Mouse (Mus musculus) midbrain, embryonic 14.5 days (tissue): ENCODE measurements around the gene Misp. TPM values are rescaled to one million over a fixed set of nuclear protein-coding genes. Genes with fewer than 3 reads are reported as not detected.
A peak's percentile ranks its signal among the peaks of the same experiment; 100 is the strongest.

Experiments used
- ATAC-seq: fragments of 200-750 bp; cut with Nextera tagmentation; 2 replicates; pipeline ENCODE4 v1.8.0; 2017; ENCODE audit warnings: moderate number of reproducible peaks, moderate library complexity; ENCODE audit not compliant: low FRiP score, low TSS enrichment
- DNase-seq: peaks from one replicate; pipeline ENCODE4 v3.0.0-alpha.2; 2015
- H3K27ac ChIP-seq: fragments of 300-500 bp; sonication (generic); replicated peaks from 2 replicates; pipeline ENCODE4 v1.5.1; 2014; ENCODE audit warnings: mild to moderate bottlenecking, low read depth, low read length, moderate library complexity
- H3K27me3 ChIP-seq: fragments of 300-500 bp; sonication (generic); 2 replicates; pipeline ENCODE4 v1.6.1; 2014; ENCODE audit warnings: low read length, control low read depth, mixed read lengths; ENCODE audit not compliant: control insufficient read depth, insufficient read depth
- H3K36me3 ChIP-seq: fragments of 300-500 bp; sonication (generic); 2 replicates; pipeline ENCODE4 v1.6.1; 2014; ENCODE audit warnings: low read length, control low read depth; ENCODE audit not compliant: control insufficient read depth, insufficient read depth
- H3K4me1 ChIP-seq: fragments of 300-500 bp; sonication (generic); 2 replicates; pipeline ENCODE4 v1.6.1; 2014; ENCODE audit warnings: mild to moderate bottlenecking, antibody characterized with exemption, low read length, control low read depth; ENCODE audit not compliant: control insufficient read depth, insufficient read depth
- H3K4me2 ChIP-seq: fragments of 300-500 bp; sonication (generic); 2 replicates; pipeline ENCODE4 v1.6.1; 2014; ENCODE audit warnings: mild to moderate bottlenecking, low read length, moderate library complexity
- H3K4me3 ChIP-seq: fragments of 300-500 bp; sonication (generic); replicated peaks from 2 replicates; pipeline ENCODE4 v1.5.1; 2014; ENCODE audit warnings: low read depth, low read length
- H3K9ac ChIP-seq: fragments of 300-500 bp; sonication (generic); replicated peaks from 2 replicates; pipeline ENCODE4 v1.6.1; 2014; ENCODE audit warnings: mild to moderate bottlenecking, low read length, moderate library complexity
- H3K9me3 ChIP-seq: fragments of 300-500 bp; sonication (generic); 2 replicates; pipeline ENCODE4 v1.6.1; 2016; ENCODE audit warnings: low read length, control low read depth, mixed read lengths; ENCODE audit not compliant: control insufficient read depth
- WGBS: fragments of 180-500 bp; shearing (Covaris S2); extraction: QIAGEN DNeasy Blood & Tissue Kit; methylation state at CpG from one replicate; pipeline ENCODE4 v1.1.7; 2014; 5-methylcytosine and 5-hydroxymethylcytosine counted together
- polyA plus RNA-seq: library from polyadenylated mRNA; unstranded; fragments of >200 nt; fragmentation: Nextera tagmentation; extraction: Ambion mirVana; gene quantifications from 2 replicates; pipeline ENCODE4 v1.2.1, GENCODE M21; 2014

The Misp gene
- 0.45 and 1.5 TPM in 2 replicates for polyA plus RNA-seq

- no peaks in the 10 kb centered on the region for H3K27me3 ChIP-seq
- H3K4me2 ChIP-seq: no peak within 1 kb of the TSS
- WGBS: 70% methylated on average over 11 of the region's 11 CpGs
- H3K9me3 ChIP-seq: no peaks in the 10 kb centered on the region
- ATAC-seq (no peak), DNase-seq (no peak)
- no peak within 1 kb of the TSS for H3K27ac ChIP-seq
- no peak within 1 kb of the TSS for H3K4me3 ChIP-seq
- peaks cover 46% of the 10 kb centered on the region for H3K36me3 ChIP-seq
- H3K9ac ChIP-seq: no peak within 1 kb of the TSS
- H3K4me1 ChIP-seq: no peaks in the 10 kb centered on the region
Measured at GRCm38 (mm10) chr10:79820782-79821181, at the start of gene Misp. TSS of gene Misp (plus strand) at chr10:79820989.

GRCm38 (mm10) chr10:79772320-79772719 lies 48.5 kb upstream of the Misp start:
- Histone ChIP-seq H3K4me2 (no peak overlapping the region), H3K27ac (no peak overlapping the region), H3K4me3 (no peak overlapping the region), H3K27me3 (peaks cover 4% of the 10 kb centered on the region; the same call in 1 of the 2 replicates), H3K36me3 (no peaks in the 10 kb centered on the region), H3K9ac (no peak overlapping the region), H3K4me1 (peaks cover 8% of the 10 kb centered on the region), H3K9me3 (peaks cover 3% of the 10 kb centered on the region; the same call in 1 of the 2 replicates)
- DNase-seq (no peak), ATAC-seq (no peak)
- 92% methylated on average over 3 of the region's 3 CpGs for WGBS

- peaks cover 11% of the 10 kb centered on the region; the same call in 1 of the 2 replicates for H3K27me3 ChIP-seq
- H3K4me1 ChIP-seq: peaks cover 1% of the 10 kb centered on the region
- ATAC-seq: no peak
- peaks cover 3% of the 10 kb centered on the region; the same call in 1 of the 2 replicates for H3K9me3 ChIP-seq
- no peak overlapping the region for H3K4me2 ChIP-seq
- DNase-seq: no peak
- 95% methylated on average over 2 of the region's 2 CpGs for WGBS
- no peak overlapping the region for H3K27ac ChIP-seq
- no peak overlapping the region for H3K4me3 ChIP-seq
- no peaks in the 10 kb centered on the region for H3K36me3 ChIP-seq
- H3K9ac ChIP-seq: no peak overlapping the region
Measured at GRCm38 (mm10) chr10:79773208-79773607, 47.6 kb upstream of the Misp start.

- no peak overlapping the region for H3K9ac ChIP-seq
- H3K27ac ChIP-seq: no peak overlapping the region
- no peaks in the 10 kb centered on the region for H3K4me1 ChIP-seq
- ATAC-seq: no peak
- no peak overlapping the region for H3K4me2 ChIP-seq
- H3K36me3 ChIP-seq: no peaks in the 10 kb centered on the region
- WGBS: 71% methylated on average over 5 of the region's 5 CpGs
- DNase-seq: no peak
- H3K27me3 ChIP-seq: peaks cover 21% of the 10 kb centered on the region; the same call in 1 of the 2 replicates
- peaks cover 3% of the 10 kb centered on the region; the same call in 1 of the 2 replicates for H3K9me3 ChIP-seq
- H3K4me3 ChIP-seq: no peak overlapping the region
Measured at GRCm38 (mm10) chr10:79774486-79775279, 46.1 kb upstream of the Misp start.

GRCm38 (mm10) chr10:79777103-79777531 lies 43.7 kb upstream of the Misp start, which contains the start of gene Fstl3:
TSS of gene Fstl3 (plus strand) at chr10:79777272.
- no peak for DNase-seq
- Histone ChIP-seq H3K27ac (no peak within 1 kb of the TSS), H3K4me2 (peak within 1 kb of the TSS; percentile 38), H3K4me1 (peaks cover 7% of the 10 kb centered on the region; the same call in 1 of the 2 replicates), H3K36me3 (no peaks in the 10 kb centered on the region), H3K9ac (peak within 1 kb of the TSS; percentile 39; the same call in 1 of the 2 replicates), H3K9me3 (peaks cover 3% of the 10 kb centered on the region; the same call in 1 of the 2 replicates), H3K27me3 (peaks cover 32% of the 10 kb centered on the region; the same call in 1 of the 2 replicates), H3K4me3 (no peak within 1 kb of the TSS)
- no peak for ATAC-seq
- WGBS: 3% methylated on average over 39 of the region's 39 CpGs

- WGBS: 10% methylated on average over 15 of the region's 15 CpGs
- H3K4me2 ChIP-seq: no peak overlapping the region
- peaks cover 3% of the 10 kb centered on the region; the same call in 1 of the 2 replicates for H3K9me3 ChIP-seq
- ATAC-seq: no peak
- no peak overlapping the region for H3K4me3 ChIP-seq
- peaks cover 37% of the 10 kb centered on the region; the same call in 1 of the 2 replicates for H3K27me3 ChIP-seq
- peaks cover 7% of the 10 kb centered on the region; the same call in 1 of the 2 replicates for H3K4me1 ChIP-seq
- DNase-seq: peak; percentile 71
- H3K36me3 ChIP-seq: no peaks in the 10 kb centered on the region
- H3K9ac ChIP-seq: no peak overlapping the region
- H3K27ac ChIP-seq: no peak overlapping the region
Measured at GRCm38 (mm10) chr10:79778006-79778405, 42.8 kb upstream of the Misp start.

- H3K27me3 ChIP-seq: peaks cover 37% of the 10 kb centered on the region; the same call in 1 of the 2 replicates
- WGBS: 10% methylated on average over 2 of the region's 2 CpGs
Measured at GRCm38 (mm10) chr10:79779193-79779592, 41.6 kb upstream of the Misp start.

GRCm38 (mm10) chr10:79779784-79780663 lies 40.8 kb upstream of the Misp start:
- H3K9ac ChIP-seq: no peak overlapping the region
- H3K4me2 ChIP-seq: peak overlapping the region; percentile 70
- H3K27me3 ChIP-seq: peaks cover 37% of the 10 kb centered on the region; the same call in 1 of the 2 replicates
- ATAC-seq (peak; percentile 89), DNase-seq (peak; percentile 94)
- H3K4me1 ChIP-seq: peaks cover 7% of the 10 kb centered on the region; the same call in 1 of the 2 replicates
- H3K4me3 ChIP-seq: peak overlapping the region; percentile 40
- no peak overlapping the region for H3K27ac ChIP-seq
- peaks cover 1% of the 10 kb centered on the region; the same call in 1 of the 2 replicates for H3K9me3 ChIP-seq
- WGBS: 2% methylated on average over 55 of the region's 55 CpGs
- H3K36me3 ChIP-seq: no peaks in the 10 kb centered on the region

More at GRCm38 (mm10) chr10:79779193-79779592, 41.6 kb upstream of the Misp start:
- H3K36me3 ChIP-seq: no peaks in the 10 kb centered on the region
- H3K4me1 ChIP-seq: peaks cover 7% of the 10 kb centered on the region; the same call in 1 of the 2 replicates
- peaks cover 3% of the 10 kb centered on the region; the same call in 1 of the 2 replicates for H3K9me3 ChIP-seq
- ATAC-seq (no peak), DNase-seq (no peak)
- H3K27ac ChIP-seq: no peak overlapping the region
- H3K4me2 ChIP-seq: no peak overlapping the region
- H3K9ac ChIP-seq: no peak overlapping the region
- H3K4me3 ChIP-seq: no peak overlapping the region
